Mouse (Mus musculus): ENCODE data around the gene 1300017J02Rik.
A peak's percentile ranks its signal among the peaks of the same experiment; 100 is the strongest.
"Not testable (repeated sequence)": the region's sequence is repeated elsewhere in the genome, so short reads cannot be mapped to it uniquely, and the experiment has no call there.

The 1300017J02Rik gene

GRCm38 (mm10) chr9:103304927-103305326 is at the start of gene 1300017J02Rik, which contains the start of gene Topbp1:
Gene 1300017J02Rik (minus strand): TSS chr9:103305082.
Gene Topbp1 (plus strand): TSS chr9:103305215.
- DNase-seq, result peak; percentile 97

GRCm38 (mm10) chr9:103353500-103354260 is 48.8 kb upstream of the 1300017J02Rik start:
- not testable (repeated sequence) for DNase-seq

GRCm38 (mm10) chr9:103348791-103349190 is 43.9 kb upstream of the 1300017J02Rik start:
- DNase-seq, result peak; percentile 30

- no peak for DNase-seq
Observed at GRCm38 (mm10) chr9:103347996-103348490, 43.2 kb upstream of the 1300017J02Rik start.

DNA sequence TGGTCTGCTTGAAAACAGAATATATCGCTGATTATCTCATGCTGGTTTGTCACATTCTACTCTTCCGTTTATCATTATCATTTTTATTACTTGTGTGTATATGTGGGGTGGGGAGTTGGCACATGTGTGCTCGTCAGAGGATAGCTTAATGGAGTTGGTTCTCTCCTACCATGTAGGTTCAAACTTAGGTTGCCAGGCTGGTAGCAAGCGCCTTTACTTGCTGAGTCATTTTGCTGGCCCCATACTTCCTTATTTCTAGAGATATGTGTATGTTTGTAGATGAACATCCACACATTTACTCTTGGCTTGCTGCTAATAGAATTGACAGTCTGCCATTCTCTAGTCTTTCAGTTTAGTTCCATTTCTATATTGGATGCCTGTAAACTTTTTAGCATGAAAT is 42.2 kb upstream of the 1300017J02Rik start:
- DNase-seq, result no peak

DNA sequence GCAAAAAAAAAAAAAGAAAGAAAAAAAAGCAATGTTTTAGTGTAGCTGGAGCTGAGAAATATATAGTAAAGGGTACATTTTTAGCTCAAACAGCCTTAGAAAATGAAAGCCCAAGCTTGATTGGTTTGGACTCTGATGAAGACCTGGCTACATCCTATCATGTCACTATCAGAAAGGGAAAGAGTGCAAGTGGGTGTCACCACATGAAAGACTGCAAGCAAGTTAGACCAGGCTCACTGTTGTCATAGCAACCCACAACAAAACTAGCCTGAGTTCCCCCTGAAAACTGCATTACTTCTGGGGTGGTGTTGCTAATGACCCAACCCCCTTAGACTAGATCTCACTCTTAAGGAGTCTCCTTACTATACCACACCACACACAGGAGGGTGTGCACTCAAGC is 32.0 kb upstream of the 1300017J02Rik start:
- DNase-seq, result no peak

- no peak for DNase-seq
Observed at GRCm38 (mm10) chr9:103332663-103333062, 27.8 kb upstream of the 1300017J02Rik start.

DNA sequence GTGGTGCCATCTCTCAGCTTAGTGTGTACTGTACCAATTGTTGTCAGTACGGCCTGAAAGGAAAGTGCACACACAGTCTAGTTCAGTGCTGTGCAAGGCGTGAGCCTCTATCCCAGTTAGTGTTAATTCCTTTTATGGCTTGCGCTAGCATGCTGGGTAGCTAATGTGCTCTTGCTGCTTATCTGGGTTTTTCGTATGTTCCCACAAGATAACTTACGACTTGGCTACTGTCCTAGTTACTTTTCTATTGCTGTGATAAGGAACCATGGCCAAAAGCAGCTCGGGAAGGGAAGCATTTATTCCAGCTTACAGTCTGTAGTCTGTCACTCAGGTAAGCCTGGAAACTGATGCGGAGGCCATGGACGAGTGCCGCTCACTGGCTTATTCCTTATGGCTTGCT is 21.6 kb upstream of the 1300017J02Rik start:
- no peak for DNase-seq

DNA sequence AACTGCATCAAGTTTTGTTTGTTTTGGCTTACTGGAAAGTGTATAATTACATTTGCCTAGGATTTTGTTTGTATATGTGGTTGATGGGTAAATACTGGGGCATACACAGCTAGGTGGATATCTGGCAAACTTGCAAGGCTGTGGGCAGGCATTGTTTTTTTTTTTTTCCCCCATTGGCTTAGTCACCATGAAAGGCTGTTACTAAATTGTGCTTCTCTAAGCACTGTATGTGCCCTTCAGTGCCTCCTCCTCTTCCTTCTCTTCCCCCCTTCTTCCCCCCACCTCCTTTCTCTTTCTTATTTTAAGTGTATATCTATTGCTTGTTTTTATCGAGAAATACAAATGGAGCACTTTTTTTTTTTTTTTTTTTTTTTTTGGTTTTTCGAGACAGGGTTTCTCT is 19.8 kb upstream of the 1300017J02Rik start:
- DNase-seq, result no peak

DNA sequence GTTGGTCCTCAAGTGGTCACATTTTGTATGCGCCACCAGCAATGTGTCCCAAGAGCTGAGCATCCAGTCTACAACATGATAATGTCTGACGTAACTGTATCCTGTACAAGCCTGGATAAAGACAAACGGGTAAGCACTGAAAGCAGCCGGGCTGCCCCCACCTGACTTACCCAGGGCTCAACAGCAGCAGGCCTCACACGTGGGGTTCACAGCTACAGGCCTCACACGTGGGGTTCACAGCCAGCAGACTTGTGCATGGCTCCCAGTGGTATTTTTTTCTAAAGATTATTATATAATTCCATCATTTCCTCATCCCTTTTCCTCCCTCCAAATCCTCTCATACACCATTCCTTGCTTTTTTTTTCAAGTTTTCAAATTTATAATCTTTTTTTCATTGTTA is 5.0 kb upstream of the 1300017J02Rik start:
- peak; percentile 20 for DNase-seq

DNA sequence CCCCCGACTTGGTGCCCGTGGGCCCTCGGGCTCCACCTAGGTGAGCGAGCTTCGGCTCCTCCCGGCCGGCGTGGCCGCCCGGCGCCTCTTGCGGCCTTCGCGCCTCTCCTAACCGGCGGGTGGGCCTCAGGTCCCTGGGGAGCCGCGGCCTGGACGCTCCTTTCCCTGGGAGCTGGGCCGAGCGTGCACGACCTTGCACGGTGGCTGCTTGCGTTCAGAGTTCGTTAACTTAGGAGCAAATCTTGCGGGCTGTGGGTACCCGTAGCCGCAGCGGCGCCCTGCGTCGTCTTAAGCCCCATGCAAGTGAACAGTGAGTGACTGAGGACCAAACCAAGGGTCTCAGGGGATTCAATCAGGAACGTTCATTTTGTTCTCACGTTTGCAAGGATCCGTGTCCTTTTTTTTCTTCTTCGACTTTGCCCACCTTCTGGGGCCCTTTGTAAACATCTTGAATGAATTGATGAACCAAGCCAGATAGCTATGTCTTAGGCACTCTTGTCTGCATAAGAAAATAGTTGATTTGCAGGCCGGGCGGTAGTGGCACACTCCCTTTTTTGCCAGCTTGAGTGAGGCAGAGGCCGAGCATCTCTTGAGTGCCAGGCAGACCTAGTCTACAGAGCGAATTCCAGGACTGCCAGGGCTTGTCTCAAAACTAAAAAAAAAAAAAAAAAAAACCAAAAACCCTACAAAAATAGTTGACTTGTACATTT is 605 bp upstream of the 1300017J02Rik start:
- DNase-seq, result peak; percentile 13

DNA sequence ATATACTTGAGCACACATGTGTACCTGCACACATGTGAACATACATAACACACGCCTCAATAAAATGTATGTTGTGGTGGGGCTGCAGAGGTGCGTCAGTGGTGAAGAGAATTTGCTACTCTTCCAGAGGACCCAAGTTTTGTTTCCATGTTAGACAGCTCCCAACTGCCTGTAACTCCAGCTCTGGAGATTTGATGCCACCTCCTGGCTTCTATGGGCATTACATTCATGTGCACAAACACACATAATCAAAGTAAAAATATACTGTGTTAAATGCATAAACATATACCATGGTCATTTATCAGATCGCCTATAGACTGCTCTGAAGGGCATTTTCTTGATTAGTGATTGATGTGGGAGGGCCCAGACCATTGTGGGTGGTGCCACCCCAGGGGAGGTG is 2.2 kb downstream of the 1300017J02Rik start:
- DNase-seq, result peak; percentile 80

DNA sequence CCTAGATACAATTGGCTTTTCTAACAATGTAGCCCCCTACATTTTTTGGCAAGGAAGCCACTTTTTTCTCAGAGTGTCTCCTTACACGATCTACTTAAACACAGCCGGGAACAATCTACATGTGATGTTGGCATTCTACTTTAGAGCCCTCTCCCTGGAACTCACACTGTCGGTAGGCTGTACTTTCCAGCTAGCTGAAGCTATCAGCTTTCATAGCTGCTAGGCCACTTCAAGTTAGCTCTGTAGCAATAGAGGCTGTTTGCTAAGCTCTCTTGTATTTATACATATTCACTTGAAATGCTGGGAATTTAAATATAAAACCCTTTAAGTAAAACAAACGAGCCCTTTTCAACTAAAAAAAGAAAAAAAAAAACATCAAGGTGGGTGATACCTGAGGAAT is 2.6 kb downstream of the 1300017J02Rik start:
- no peak for DNase-seq

DNA sequence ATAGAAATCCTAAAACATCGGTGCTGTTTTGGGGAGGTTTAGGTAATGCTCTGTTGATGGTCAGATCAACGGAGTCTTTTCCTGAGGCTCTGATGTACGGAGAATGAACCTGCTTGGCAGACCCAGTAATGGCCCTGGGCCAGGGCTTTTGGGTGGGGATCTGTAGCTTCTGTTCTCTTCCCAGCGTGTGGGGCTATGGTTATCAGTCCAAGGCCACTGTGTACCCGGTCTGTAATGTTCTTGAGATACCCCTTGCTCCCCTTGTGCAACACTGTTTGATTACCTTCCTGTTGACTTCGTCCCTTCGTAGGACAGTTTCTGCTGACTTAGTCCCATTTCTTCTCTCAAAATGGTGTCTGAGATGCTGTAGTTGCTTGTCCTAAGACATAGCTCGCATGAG is 3.8 kb downstream of the 1300017J02Rik start:
- DNase-seq, result no peak

- no peak for DNase-seq
Observed at GRCm38 (mm10) chr9:103294507-103294906, 10.4 kb downstream of the 1300017J02Rik start.

DNA sequence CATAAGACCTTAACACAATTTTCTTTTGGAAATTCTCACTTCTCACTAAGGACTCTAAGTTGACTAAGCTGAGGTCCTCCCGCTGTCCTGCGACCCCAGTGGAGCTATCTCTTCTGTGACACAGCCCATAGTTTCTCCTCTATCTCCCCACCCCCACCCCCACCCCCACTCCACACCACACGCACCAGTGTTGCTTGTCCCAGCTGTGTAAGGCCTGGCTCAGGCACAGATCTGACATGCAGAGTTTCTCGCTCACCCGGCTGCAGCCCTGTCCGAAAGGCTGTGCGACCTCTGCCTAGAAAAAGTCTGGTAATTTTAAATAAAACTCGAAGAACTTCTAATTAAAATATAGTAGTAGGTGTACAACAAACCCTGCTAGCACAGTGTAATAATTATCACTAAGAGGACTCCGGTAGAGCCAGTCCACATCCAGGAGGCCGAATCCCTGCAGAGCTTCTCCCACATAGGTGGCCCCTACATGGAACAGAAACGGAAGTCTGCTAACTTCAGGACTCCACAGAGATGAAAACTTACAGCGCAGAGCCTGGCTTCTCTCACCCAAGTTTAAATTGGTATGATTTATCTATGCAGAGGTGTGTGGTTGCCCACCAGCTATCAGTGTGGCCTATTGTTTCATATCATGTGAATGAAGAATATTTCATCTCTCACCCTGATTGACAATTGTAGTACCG is 16.2 kb downstream of the 1300017J02Rik start:
- DNase-seq, result no peak

DNA sequence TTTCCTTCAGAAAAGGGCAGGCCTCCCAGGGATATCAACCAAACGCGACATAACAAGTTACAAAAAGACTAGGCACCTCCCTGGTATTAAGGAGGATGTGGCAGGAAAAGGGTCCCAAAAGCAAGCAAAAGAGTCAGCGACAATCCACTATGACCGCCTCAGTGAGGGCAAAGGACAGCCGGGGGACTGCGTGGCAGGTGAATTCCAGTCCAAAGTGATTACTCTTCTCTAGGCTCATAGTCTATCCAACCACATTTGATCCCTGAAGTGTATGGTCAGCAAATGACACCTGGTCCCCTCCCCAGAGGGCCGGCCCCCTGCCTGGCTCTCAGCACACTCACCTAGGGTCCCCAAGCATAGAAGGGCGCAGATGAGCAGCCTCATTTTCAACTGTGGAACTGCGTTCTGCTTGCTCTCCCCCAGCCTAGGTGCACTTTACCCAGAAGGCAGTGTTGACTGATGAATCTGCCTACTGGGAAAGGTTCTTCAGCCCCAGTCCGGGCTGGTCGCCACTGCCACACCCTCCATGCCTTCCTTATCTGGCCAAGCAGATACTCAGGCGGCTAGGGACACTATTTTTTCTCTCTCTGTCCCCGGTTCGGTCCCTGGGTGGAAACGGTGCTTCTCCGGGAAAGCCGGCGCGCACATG is 16.9 kb downstream of the 1300017J02Rik start:
- DNase-seq, result no peak

DNA sequence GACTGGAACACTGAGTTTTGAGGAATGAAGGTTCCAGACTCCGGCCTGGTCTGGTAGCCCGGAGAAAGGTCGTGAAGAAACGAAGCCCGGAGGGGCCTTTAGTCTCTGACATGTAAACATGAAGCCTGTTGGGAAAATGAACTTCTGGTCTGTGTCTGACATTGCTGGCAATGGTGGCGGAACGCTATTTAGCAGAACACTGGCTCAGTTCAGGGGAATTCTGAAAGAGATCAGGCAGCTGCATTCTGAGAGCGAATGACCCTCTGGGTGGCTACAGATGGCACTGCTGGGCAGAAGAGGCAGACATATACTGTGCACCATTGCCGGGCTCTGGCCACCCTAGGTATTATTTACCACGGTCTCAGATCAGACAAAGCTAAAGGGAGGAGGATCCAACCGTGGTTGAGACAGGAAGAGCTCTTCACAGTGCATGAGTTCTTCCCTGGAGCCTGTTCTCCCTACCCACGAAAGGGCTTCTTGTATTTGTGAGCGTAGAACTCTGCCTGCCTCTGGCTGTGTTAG is 17.9 kb downstream of the 1300017J02Rik start:
- DNase-seq, result peak; percentile 24

DNA sequence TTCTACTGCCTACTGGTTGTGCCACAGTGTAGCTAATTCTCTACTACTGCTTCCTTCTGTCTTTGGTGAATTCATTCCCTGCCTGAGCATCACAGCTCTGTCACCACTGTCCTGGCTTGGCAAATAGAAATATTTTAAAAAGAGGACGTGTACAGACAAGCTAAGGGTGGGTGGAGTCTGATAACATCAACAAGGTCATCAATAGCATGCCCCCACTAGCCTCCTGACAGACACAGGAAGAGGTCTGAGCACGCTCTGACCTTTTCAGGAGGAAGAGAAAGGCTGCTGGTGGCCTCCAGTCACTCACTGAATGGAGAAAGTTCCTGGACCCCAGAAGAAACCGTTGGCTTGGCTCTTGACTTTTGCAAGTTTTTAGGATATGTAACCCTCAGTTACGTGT is 18.5 kb downstream of the 1300017J02Rik start:
- DNase-seq, result no peak

- DNase-seq, result no peak
Observed at GRCm38 (mm10) chr9:103276876-103277275, 28.0 kb downstream of the 1300017J02Rik start.

DNA sequence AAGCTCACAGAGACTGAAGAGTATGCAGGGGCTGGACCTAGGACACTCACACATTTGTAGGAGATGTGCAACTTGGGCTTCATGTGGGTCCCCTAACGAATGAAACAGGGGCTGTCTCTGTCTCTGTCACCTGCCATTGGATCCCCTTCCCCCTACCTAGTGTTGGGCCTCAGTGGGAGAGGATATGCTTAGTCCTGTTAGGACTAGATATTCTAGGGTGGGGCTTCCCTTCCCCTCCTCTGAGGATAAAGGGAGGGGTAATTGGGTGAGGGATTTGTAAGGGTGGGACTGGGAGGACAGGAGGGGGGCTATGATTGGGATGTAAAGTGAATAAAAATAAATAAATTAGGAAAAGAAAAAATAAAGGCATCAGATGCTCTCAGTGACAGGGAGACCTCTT is 29.2 kb downstream of the 1300017J02Rik start:
- DNase-seq, result no peak

DNA sequence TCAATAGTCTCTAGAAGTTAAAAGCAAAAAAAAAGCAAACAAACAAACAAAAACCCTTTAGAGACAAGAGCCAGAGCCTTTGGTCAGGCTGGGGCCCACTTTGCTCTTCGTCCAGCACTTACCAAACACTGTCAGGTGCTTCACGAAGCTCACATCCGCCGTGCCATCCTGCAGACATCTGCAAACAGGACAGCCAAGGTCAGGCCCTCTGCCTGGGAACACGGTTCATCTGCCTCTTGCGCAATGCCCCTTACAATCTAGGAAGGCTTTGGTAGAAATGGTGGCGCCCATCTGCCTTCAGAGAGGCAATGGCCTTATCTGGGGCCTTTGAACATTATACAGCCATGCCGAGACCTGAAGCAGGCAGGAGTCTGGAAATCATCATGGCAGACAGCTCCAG is 30.1 kb downstream of the 1300017J02Rik start:
- no peak for DNase-seq

GRCm38 (mm10) chr9:103271104-103271503 is 33.8 kb downstream of the 1300017J02Rik start:
- DNase-seq, result no peak

Data from kidney, postnatal 10 days (tissue).